Mouse (Mus musculus) heart, adult 18-20 months (tissue): ENCODE results near the gene Smtn. TPM values are rescaled to one million over a fixed set of nuclear protein-coding genes. Genes with fewer than 3 reads are reported as not detected.

Source experiments
- DNase-seq, 2 experiments: peaks; one replicate each; pipeline ENCODE4 v3.0.0; 2021 to 2022; ENCODE audit warnings: mixed read lengths in 1 of 2
- total RNA-seq, 2 experiments: library from RNA; stranded (reverse); gene quantifications; 2 replicates each; pipeline ENCODE4 v1.2.3; 2021

Gene Smtn
- total RNA-seq, 2 experiments from 2014 or later, result 139 to 154 TPM

DNA sequence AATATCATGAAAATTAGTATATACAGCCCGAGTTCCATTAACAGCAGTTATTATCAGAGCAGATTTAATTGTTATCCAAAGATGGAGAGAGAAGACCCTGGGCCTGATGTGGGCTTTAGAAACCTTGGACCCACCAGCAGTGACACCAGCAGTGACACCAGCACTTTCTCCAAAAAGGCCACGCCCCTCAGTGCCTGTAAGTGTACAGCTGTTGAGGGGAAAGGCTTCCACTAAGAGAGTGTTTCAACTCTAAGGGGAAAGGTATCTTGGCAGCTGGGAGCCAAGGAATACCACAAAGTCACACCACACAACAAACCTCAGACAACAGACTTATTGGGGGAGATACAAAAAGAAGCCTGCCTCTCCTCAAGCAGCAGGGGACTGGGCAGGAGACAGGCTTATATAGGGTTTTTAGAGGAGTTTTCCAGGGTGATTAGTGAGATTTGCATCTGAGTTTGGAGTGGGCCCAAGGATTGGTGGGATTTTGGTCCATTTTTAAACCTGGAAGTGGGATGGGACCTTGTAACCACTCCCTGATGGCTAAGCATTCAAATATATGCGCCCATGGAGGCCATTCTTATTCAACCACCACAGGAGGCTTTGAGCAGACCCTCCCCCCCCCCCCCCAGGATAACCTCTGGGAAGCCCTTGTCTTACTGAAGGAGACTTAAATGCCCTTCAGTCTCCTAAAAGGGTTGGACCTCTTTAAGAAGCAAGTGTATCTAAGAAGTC lies 8.3 kb upstream of the Smtn start:
- no peak for DNase-seq

GRCm38 (mm10) chr11:3547969-3548368 lies 7.6 kb upstream of the Smtn start:
- DNase-seq, result peak in 1 of 2 experiments; percentile 50

DNA sequence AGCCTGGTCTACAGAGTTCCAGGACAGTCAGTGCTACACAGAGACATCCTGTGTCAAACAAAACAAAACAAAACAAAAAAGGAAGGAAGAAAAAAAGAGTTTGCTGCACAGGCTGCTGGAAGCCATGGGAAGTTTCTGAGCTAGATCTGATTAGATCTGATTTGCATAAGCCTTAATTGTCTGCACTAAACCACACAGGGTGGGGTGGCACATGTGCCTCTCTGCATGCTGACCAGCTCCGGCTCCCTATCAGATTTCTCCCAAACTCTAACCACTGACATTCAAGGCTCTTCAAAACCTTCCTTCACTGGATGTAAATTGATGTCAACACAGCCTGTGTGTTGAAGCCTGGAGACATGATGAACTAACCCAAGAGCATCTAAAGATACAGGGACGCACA lies 6.6 kb upstream of the Smtn start:
- no peak for DNase-seq

DNA sequence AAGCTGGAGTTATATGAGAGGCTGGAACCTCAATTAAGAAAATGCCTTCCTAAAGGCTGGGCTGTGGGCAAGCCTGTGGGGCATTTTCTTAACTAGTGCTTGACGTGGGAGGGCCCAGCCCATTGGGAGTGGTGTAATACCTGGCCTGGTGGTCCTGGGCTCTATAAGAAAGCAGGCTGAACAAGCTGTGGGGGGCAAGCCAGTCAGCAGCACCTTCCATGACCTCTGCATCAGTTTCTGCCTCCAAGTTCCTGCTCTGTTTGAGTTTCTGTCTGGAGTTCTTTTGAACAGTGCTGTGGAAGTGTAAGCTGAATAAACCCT lies 5.8 kb upstream of the Smtn start:
- DNase-seq, result no peak

GRCm38 (mm10) chr11:3545531-3546241 lies 5.3 kb upstream of the Smtn start:
- DNase-seq, result no peak

GRCm38 (mm10) chr11:3544409-3544808 lies 4.0 kb upstream of the Smtn start:
- DNase-seq, result no peak

DNA sequence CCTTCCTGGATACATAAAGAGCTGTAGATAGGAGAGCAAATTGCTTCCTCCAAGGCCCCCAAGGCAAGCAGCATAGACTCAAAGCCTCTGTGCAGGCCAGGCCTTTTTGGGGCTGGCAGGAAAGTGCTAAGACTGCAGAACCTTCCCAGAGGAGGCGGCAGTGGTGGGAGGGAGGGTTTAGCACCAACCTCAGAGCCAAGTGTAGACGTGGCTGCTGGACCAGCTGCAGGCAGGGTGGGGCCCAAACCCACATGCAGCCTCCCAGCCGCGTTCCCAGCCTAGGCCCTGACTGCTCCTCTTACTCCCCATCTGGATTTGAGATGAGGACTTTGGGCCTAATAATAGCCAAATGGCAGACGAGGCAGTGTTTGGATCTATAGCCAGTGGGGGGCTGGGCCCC lies 2.6 kb upstream of the Smtn start:
- peak; percentile 80 to 87 for DNase-seq

DNA sequence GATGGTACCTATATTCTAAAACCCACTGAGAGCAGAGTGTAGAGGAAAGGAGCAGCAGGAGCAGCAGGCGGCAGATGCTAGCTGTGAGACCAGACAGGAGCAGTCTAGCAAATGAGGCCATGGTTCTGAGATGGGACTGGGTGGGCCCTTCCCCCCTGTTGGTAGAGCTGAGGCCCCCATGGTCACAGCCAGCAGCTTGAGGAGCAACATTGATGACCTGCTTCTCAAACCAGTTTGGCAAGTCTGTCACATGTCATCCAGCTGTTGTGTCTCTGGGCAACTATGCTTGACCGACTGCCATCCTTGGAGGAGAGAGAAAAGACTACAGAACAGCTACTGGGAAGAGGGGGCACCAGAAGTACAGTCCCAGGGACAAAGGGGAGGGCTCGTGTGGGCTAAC lies 1.5 kb upstream of the Smtn start:
- no peak for DNase-seq

GRCm38 (mm10) chr11:3539826-3540196 lies 601 bp downstream of the Smtn start:
- no peak for DNase-seq

- peak; percentile 96 to 98 for DNase-seq
Measured at GRCm38 (mm10) chr11:3539111-3539825, 1.1 kb downstream of the Smtn start.

DNA sequence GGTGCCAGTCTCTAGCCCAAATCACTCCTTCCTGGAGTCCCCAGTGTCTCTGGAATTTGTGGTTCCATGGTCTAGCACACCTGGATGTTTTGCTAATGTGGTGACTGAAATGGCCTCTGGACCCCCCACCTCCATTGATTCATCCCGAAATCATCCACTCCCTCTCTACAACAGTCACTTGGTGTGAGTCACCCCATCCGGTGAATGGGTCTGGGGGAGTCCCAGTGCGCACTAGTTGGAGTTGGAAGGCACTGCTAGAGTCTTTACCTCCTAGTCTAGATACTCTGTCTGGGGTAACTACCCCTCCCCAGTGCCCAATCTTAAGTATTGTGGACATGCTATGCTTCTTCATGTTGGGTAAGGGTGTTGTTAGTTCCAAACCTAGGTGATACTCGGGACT lies 2.1 kb downstream of the Smtn start:
- DNase-seq, result no peak

DNA sequence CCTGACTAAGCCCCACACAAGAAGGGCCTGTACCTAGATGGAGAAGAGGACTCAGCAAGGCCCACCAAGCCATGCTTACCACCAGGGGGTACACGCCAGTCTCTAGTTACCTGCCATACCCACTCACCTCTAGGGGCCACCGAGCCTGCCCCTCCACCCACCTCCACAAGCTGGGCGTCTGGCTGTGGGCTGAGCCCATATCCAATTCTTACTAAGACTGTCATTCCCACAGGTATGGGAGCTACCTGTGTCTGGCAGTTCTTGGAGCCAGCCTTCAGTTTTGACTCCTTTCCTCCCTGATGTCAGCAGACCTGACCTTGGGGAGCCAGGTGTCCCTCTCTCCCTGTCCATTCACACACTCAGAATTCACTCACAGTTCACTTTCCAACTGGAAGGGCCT lies 2.7 kb downstream of the Smtn start:
- peak in 1 of 2 experiments; percentile 13 for DNase-seq

GRCm38 (mm10) chr11:3536745-3537333 lies 3.6 kb downstream of the Smtn start:
- DNase-seq, result peak in 1 of 2 experiments; percentile 25

- no peak for DNase-seq
Measured at GRCm38 (mm10) chr11:3536082-3536481, 4.3 kb downstream of the Smtn start.

DNA sequence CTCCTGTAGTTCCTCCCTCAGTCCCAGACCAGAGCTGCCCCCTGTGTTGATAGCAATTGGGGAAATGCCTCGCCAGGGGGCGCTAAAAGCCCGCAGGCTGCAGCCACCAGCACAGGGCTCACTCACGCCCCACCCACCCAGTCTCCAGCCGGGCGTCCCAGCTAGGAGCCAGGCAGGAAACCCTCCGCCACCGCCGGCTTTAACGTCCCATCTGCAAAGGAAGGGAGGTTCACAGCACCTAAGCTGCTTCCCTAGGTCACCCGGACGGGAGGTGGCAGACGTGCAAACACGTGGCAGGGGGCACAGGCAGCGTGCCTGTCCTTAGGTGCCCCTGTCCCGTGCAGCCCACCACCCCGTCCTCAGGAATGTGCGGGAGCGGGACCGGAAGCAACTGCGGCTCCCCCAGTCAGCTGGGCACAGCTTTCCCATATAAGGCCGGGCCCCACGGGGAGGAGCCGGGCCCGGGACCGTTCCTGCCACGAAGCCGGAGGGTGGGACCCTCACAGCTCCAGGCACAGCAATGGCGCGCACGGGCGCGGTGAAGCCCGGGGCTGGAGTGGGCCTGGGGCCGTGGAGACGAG lies 4.9 kb downstream of the Smtn start:
- DNase-seq, result peak; percentile 96 to 97

DNA sequence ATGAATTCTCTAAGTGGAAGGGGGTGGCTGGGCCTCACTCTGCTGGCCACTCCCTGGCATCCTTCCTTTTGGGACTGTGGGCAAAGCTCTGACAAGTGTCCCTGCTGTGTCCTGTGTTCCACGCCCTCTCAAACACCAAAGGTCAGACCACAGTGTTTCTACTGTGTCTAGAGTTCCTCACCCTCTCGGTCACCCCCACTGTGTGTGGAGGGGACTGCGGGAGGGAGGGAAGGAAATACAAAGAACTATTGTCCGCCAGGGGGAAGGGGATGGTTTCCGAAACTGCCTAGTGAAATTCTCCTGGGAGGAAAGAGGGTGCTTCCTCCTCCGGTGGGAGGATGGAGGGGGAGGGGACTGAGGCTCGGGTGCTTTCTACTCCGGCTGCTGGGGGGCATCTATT lies 5.5 kb downstream of the Smtn start:
- DNase-seq, result no peak

DNA sequence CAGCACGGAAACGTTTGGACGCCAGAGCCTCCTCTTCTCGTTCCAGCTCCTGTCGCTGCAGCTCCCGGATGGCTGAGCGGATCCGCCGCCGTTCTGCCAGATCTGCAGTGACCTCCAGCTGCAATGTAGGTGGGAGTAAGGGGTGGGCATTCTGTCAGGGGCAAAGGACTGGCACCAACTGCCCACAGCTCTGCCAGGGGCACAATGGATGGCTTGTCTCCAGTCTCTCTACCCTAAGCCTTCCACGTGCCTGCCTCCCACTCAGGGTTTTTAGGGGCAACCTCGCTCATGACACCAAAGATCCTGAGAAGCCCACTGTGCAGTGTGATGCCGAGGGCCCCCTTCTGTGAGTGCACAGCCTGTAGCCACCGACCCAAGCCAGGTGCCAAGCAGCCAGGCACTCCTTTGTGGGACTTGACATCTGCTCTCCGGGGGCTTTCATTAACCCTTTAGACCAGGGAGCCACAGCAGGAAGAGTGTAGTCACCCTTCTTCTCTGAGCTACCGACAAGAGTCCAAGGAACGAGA lies 6.9 kb downstream of the Smtn start:
- no peak for DNase-seq

GRCm38 (mm10) chr11:3532101-3532931 lies 8.1 kb downstream of the Smtn start:
- DNase-seq, result peak in 1 of 2 experiments; percentile 10

- peak in 1 of 2 experiments; percentile 34 for DNase-seq
Measured at GRCm38 (mm10) chr11:3531634-3532033, 8.8 kb downstream of the Smtn start.

DNA sequence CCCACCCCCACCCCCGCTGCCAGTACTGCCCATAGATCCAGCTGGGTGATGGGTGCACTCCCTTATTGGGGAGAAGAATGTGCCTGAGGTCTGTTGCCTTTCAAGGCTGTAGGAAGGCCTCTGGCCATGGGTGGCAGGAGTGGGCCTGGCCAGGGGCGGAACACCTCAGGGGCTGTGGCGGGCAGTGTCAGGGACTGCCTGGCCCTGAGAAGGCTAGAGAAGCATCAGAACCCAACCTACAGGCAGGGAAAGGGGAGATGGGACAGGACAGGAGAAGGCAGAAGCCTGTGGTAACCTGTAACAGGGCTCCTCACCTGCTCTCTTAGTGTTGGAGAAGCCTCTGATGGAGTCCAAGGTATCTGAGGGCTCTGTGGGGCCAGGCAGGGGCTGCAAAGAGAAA lies 9.7 kb downstream of the Smtn start:
- DNase-seq, result no peak

DNA sequence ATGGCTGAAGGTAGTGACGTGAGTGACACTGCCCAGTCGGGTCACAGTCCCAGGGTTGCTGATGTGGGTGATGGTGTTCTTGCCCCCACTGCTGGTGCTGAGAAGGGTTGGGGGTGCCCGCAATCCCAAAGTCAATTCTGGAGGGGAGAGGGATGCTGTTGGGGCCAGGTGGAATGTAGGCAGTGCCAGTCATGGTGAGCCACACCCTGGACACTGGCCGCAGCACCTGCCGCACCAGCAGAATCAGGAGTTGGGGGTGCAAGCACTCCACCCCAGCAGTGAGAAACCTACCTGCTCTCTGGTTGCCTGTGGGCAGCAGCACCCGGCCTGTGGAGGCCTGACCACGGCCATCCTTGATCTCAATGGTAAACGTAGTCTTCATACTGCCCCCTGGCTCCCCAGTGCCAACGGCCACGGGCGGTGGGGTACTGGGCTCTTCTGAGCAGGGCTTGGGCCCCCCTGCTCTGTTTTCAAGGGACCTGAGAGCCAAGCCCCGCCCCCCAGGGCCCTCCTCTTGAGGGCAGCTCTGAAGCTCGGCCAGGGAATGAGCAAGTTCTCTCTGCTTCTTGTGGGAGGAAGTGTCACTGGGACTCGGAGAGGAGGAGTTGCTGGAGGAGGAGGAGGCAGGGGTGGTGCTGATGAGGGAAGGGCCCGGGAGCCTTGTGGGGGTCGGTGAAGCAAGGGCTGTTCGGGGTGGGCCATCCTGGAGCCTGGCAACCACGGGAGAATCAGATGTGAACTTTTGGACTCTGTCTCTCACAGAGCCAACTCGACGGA lies 10.7 kb downstream of the Smtn start:
- no peak for DNase-seq
